Mouse (Mus musculus) G1E (cell line): ENCODE measurements at regions not wholly inside any gene's neighbourhood (a gene's known extent, or its start where the extent isn't known, plus 50 kb on each side); places are given as distances from the start of the nearest gene placed in this dataset.

Experiments used
- CTCF ChIP-seq: IDR thresholded peaks from 2 replicates; pipeline ENCODE4 v1.5.1; 2012; ENCODE audit warnings: low read depth, low read length, inconsistent platforms, mixed read lengths
- GATA1 ChIP-seq: IDR thresholded peaks from 2 replicates; pipeline ENCODE4 v1.6.1; 2012; ENCODE audit warnings: borderline replicate concordance, low read length, inconsistent platforms, mixed read lengths
- POLR2AphosphoS5 ChIP-seq: IDR thresholded peaks from 2 replicates; pipeline ENCODE4 v1.6.1; 2012; ENCODE audit warnings: low read depth, low read length, inconsistent platforms; ENCODE audit not compliant: insufficient replicate concordance
- TAL1 ChIP-seq: conservative IDR thresholded peaks from 2 replicates; pipeline ENCODE4 v1.6.1; 2012; ENCODE audit warnings: low read depth, low read length, inconsistent platforms, mixed read lengths

- TF ChIP-seq CTCF (no peak), POLR2AphosphoS5 (no peak), TAL1 (no peak), GATA1 (no peak)
Observed at GRCm38 (mm10) chr14:15205626-15206025, 233.2 kb downstream of the Lrrc3b start.
